Mouse (Mus musculus) spleen, adult 2 months (tissue): ENCODE data around the gene Rpa2.

ENCODE experiments used
- CTCF ChIP-seq: fragments of 200-500 bp; IDR thresholded peaks from 2 replicates; pipeline ENCODE4 v1.5.1; 2011; ENCODE audit warnings: mild to moderate bottlenecking, inconsistent platforms; ENCODE audit not compliant: insufficient read depth, insufficient read length, insufficient replicate concordance; ENCODE audit errors: extremely low read depth
- POLR2A ChIP-seq: fragments of 200-500 bp; IDR thresholded peaks from 2 replicates; pipeline ENCODE4 v1.6.1; 2011; ENCODE audit warnings: low read depth, low read length, inconsistent platforms

- TF ChIP-seq CTCF (no peak), POLR2A (no peak)
These were observed 17.1 kb downstream of the Rpa2 start for GRCm38 (mm10) chr4:132785228-132785627.
